Mouse (Mus musculus): ENCODE measurements around the gene Amdhd2. TPM values are rescaled to one million over a fixed set of nuclear protein-coding genes. Genes with fewer than 3 reads are reported as not detected.

Gene Amdhd2
- 10 to 100 TPM in 1 of 2 experiments, 1 to 10 TPM in 1; 8.4 to 10.4 TPM for total RNA-seq (2021)
- long read RNA-seq, experiment 1, transcript Amdhd2-201 (11 exons, 1,496 nt) = major isoform, 7 of 8 reads
- long read RNA-seq, experiment 1, partial matches to known transcripts = 0 of 8 reads
- long read RNA-seq, experiment 1, other reads (novel, unspliced or antisense) = 1 of 8 reads
- long read RNA-seq, experiment 2, transcript Amdhd2-201 (11 exons, 1,496 nt) = major isoform, 9 of 10 reads
- long read RNA-seq, experiment 2, partial matches to known transcripts = 1 of 10 reads
- long read RNA-seq, experiment 2, other reads (novel, unspliced or antisense) = 0 of 10 reads

- intact Hi-C loops (cut with DNase I) = no loop called here
- peak; percentile 96 to 98 for DNase-seq
These were observed at the start of gene Amdhd2 for GRCm38 (mm10) chr17:24163176-24163962. Amdhd2 (minus strand) TSS chr17:24163766.

- DNase-seq = no peak
- intact Hi-C loops (cut with DNase I) = no loop called here
These were observed 49.6 kb upstream of the Amdhd2 start for GRCm38 (mm10) chr17:24213186-24213585.

- no peak for DNase-seq
- intact Hi-C loops (cut with DNase I) = no loop called here
These were observed 49.0 kb upstream of the Amdhd2 start for GRCm38 (mm10) chr17:24212441-24213018.

- intact Hi-C loops (cut with DNase I) = no loop called here
- DNase-seq = no peak
These were observed 48.3 kb upstream of the Amdhd2 start for GRCm38 (mm10) chr17:24211631-24212440.

- no peak for DNase-seq
- intact Hi-C loops (cut with DNase I) = no loop called here
These were observed 47.0 kb upstream of the Amdhd2 start for GRCm38 (mm10) chr17:24210591-24210990.

- DNase-seq = no peak
- intact Hi-C loops (cut with DNase I) = no loop called here
These were observed 46.3 kb upstream of the Amdhd2 start for GRCm38 (mm10) chr17:24209916-24210240.

- peak in 1 of 2 experiments; percentile 43 for DNase-seq
- intact Hi-C loops (cut with DNase I) = no loop called here
These were observed 45.7 kb upstream of the Amdhd2 start, which contains the start of gene Ntn3 for GRCm38 (mm10) chr17:24209043-24209915. Ntn3 (minus strand) TSS chr17:24209531.

- intact Hi-C loops (cut with DNase I) = no loop called here
- DNase-seq = peak in 1 of 2 experiments; percentile 36
These were observed 45.1 kb upstream of the Amdhd2 start for GRCm38 (mm10) chr17:24208641-24209042.

- intact Hi-C loops (cut with DNase I) = no loop called here
- DNase-seq = no peak
These were observed 44.4 kb upstream of the Amdhd2 start for GRCm38 (mm10) chr17:24207768-24208640.

- no peak for DNase-seq
- intact Hi-C loops (cut with DNase I) = no loop called here
These were observed 43.1 kb upstream of the Amdhd2 start for GRCm38 (mm10) chr17:24206451-24207351.

GRCm38 (mm10) chr17:24205908-24206361 lies 42.4 kb upstream of the Amdhd2 start:
- intact Hi-C loops (cut with DNase I) = no loop called here
- no peak for DNase-seq

- intact Hi-C loops (cut with DNase I) = no loop called here
These were observed 41.8 kb upstream of the Amdhd2 start, which contains the start of gene Tbc1d24 for GRCm38 (mm10) chr17:24205284-24205888. Tbc1d24 (minus strand) TSS chr17:24205562.

GRCm38 (mm10) chr17:24204846-24205245 lies 41.3 kb upstream of the Amdhd2 start:
- DNase-seq = no peak
- intact Hi-C loops (cut with DNase I) = no loop called here

More at GRCm38 (mm10) chr17:24205284-24205888, 41.8 kb upstream of the Amdhd2 start, which contains the start of gene Tbc1d24:
- DNase-seq = peak; percentile 88 to 89

- intact Hi-C loops (cut with DNase I) = no loop called here
- no peak for DNase-seq
These were observed 40.3 kb upstream of the Amdhd2 start for GRCm38 (mm10) chr17:24203611-24204534.

- no peak for DNase-seq
- intact Hi-C loops (cut with DNase I) = no loop called here
These were observed 39.5 kb upstream of the Amdhd2 start for GRCm38 (mm10) chr17:24203068-24203467.

GRCm38 (mm10) chr17:24201092-24201491 lies 37.5 kb upstream of the Amdhd2 start:
- intact Hi-C loops (cut with DNase I) = no loop called here
- no peak for DNase-seq

Data from gastrocnemius, postnatal 36 days (tissue).